Mouse (Mus musculus): ENCODE measurements around the gene Amigo2.

DNA sequence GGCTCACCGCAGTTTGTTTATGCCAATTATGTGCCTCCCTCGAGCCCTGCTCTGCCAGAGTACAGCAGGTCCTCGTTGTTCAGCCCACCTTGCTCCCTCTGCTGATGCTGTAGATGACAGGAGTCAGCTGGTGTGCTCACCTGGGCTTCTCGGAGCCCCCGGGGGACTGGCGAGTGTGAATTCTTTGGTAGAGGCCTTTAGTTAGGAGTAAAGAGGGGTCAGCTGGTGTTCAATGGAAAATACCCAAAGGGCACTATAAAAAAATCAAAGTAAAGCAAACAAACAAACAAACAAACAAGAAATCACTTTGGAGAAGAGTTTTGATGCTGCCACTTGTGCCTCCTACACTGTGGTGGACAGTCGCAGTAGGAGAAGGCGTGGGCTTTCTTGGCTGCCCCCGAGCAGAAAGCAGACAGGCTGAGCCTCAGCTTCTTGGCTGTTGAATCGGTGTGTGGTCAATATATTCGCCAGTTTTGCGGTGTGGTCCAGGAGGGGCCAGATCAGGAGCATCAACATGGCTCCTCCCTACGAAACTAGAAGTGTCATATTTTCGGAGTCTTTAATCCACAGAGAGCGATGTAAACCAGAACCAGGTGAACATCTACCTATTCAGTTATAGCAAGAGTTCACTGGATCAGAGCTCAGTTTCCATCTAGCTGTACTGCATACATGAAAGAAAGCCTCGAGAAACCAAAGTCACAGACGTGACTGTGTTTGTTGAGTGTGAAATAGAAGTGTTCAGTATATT lies 11.6 kb upstream of the Amigo2 start:
- no peak for TF ChIP-seq CTCF (IDR thresholded peaks at IDR 0.05; ENCODE audit: borderline replicate concordance, insufficient read depth, low read length)
- TF ChIP-seq POLR2A (IDR thresholded peaks at IDR 0.05; ENCODE audit: low read depth, low read length), result no peak
